Mouse (Mus musculus) heart, postnatal 0 days (tissue): ENCODE data around the gene Larp4b. TPM values are rescaled to one million over a fixed set of nuclear protein-coding genes. Genes with fewer than 3 reads are reported as not detected.

Experiments
- ATAC-seq: fragments of 200-750 bp; cut with Nextera tagmentation; 2 replicates; pipeline ENCODE4 v1.8.0; 2017; ENCODE audit warnings: low read depth, moderate number of reproducible peaks, moderate library complexity; ENCODE audit not compliant: insufficient read depth
- DNase-seq: peaks from one replicate; pipeline ENCODE4 v3.0.0-alpha.2; 2016; ENCODE audit warnings: low spot score
- H3K27ac ChIP-seq: fragments of 300-500 bp; sonication (generic); 2 replicates; pipeline ENCODE4 v1.5.1; 2014; ENCODE audit warnings: low read depth, mild to moderate bottlenecking
- H3K27me3 ChIP-seq: fragments of 300-500 bp; sonication (generic); 2 replicates; pipeline ENCODE4 v1.6.1; 2014; ENCODE audit warnings: low read length, mixed read lengths; ENCODE audit not compliant: control insufficient read depth, insufficient read depth
- H3K36me3 ChIP-seq: fragments of 300-500 bp; sonication (generic); replicated peaks from 2 replicates; pipeline ENCODE4 v1.6.1; 2014; ENCODE audit warnings: low read length, mixed read lengths; ENCODE audit not compliant: control insufficient read depth, insufficient read depth
- H3K4me1 ChIP-seq: fragments of 300-500 bp; sonication (generic); 2 replicates; pipeline ENCODE4 v1.6.1; 2014; ENCODE audit warnings: antibody characterized with exemption; ENCODE audit not compliant: control insufficient read depth, insufficient read depth
- H3K4me2 ChIP-seq: fragments of 300-500 bp; sonication (generic); 2 replicates; pipeline ENCODE4 v1.6.1; 2014; ENCODE audit warnings: low read depth, mild to moderate bottlenecking, low read length, moderate library complexity
- H3K4me3 ChIP-seq: fragments of 300-500 bp; sonication (generic); 2 replicates; pipeline ENCODE4 v1.5.1; 2014; ENCODE audit warnings: low read depth, low read length
- H3K9ac ChIP-seq: fragments of 300-500 bp; sonication (generic); replicated peaks from 2 replicates; pipeline ENCODE4 v1.6.1; 2014; ENCODE audit warnings: low read depth, low read length, mixed read lengths
- H3K9me3 ChIP-seq: fragments of 300-500 bp; sonication (generic); replicated peaks from 2 replicates; pipeline ENCODE4 v1.6.1; 2016; ENCODE audit warnings: low read length; ENCODE audit not compliant: control insufficient read depth
- CTCF ChIP-seq: IDR thresholded peaks from 2 replicates; pipeline ENCODE4 v1.5.1; 2016; ENCODE audit warnings: antibody characterized with exemption, control low read depth, low read depth
- EP300 ChIP-seq: IDR thresholded peaks from 2 replicates; pipeline ENCODE4 v1.6.1; 2016; ENCODE audit warnings: antibody characterized with exemption, low read depth
- WGBS: fragments of 180-500 bp; shearing (Covaris S2); extraction: QIAGEN DNeasy Blood & Tissue Kit; methylation state at CpG from one replicate; pipeline ENCODE4 v1.1.7; 2014; 5-methylcytosine and 5-hydroxymethylcytosine counted together
- polyA plus RNA-seq: library from polyadenylated mRNA; unstranded; fragments of >200 nt; fragmentation: Nextera tagmentation; extraction: Ambion mirVana; gene quantifications from 2 replicates; pipeline ENCODE4 v1.2.1, GENCODE M21; 2015
- total RNA-seq: library from RNA; depleted of rRNA; stranded (reverse); fragments of >200 nt; gene quantifications from 2 replicates; pipeline ENCODE4 v1.2.3, GENCODE M21; 2014; ENCODE audit warnings: low replicate concordance

Larp4b gene
- total and polyA plus RNA-seq, 2 experiments from 2014 or later, result 19.1 to 95.2 TPM

GRCm38 (mm10) chr13:9151100-9151499, 57.4 kb downstream of the Larp4b start:
- Histone ChIP-seq H3K27me3 (no peaks in the 10 kb centered on the region), H3K4me2 (no peak overlapping the region), H3K27ac (no peak overlapping the region), H3K9me3 (no peaks in the 10 kb centered on the region), H3K9ac (no peak overlapping the region), H3K36me3 (peaks cover 78% of the 10 kb centered on the region), H3K4me1 (no peaks in the 10 kb centered on the region), H3K4me3 (no peak overlapping the region)
- 91% methylated on average over 6 of the region's 6 CpGs for WGBS
- DNase-seq, result no peak
- ATAC-seq, result no peak
- no peak for TF ChIP-seq CTCF
- TF ChIP-seq EP300, result no peak

GRCm38 (mm10) chr13:9151619-9152018, 57.9 kb downstream of the Larp4b start:
- no peak for ATAC-seq
- WGBS, result 90% methylated on average over 4 of the region's 4 CpGs
- Histone ChIP-seq H3K9ac (no peak overlapping the region), H3K4me3 (no peak overlapping the region), H3K9me3 (no peaks in the 10 kb centered on the region), H3K27me3 (no peaks in the 10 kb centered on the region), H3K4me1 (no peaks in the 10 kb centered on the region), H3K36me3 (peaks cover 78% of the 10 kb centered on the region), H3K4me2 (no peak overlapping the region), H3K27ac (no peak overlapping the region)
- DNase-seq, result no peak
- no peak for TF ChIP-seq CTCF
- no peak for TF ChIP-seq EP300

- no peak overlapping the region for H3K4me3 ChIP-seq
- 63% methylated on average over 2 of the region's 2 CpGs for WGBS
- no peak overlapping the region for H3K27ac ChIP-seq
- DNase-seq (no peak), ATAC-seq (no peak)
- TF ChIP-seq EP300 (no peak), CTCF (no peak)
- H3K9ac ChIP-seq, result no peak overlapping the region
- H3K27me3 ChIP-seq, result no peaks in the 10 kb centered on the region
- no peak overlapping the region for H3K4me2 ChIP-seq
- no peaks in the 10 kb centered on the region for H3K9me3 ChIP-seq
- no peaks in the 10 kb centered on the region for H3K4me1 ChIP-seq
- H3K36me3 ChIP-seq, result peaks cover 79% of the 10 kb centered on the region
Observed at GRCm38 (mm10) chr13:9152267-9152666, 58.6 kb downstream of the Larp4b start.

GRCm38 (mm10) chr13:9153803-9154202, 60.1 kb downstream of the Larp4b start:
- 86% methylated on average over 9 of the region's 9 CpGs for WGBS
- no peaks in the 10 kb centered on the region for H3K27me3 ChIP-seq
- no peak overlapping the region for H3K27ac ChIP-seq
- no peak overlapping the region for H3K4me2 ChIP-seq
- TF ChIP-seq EP300 (no peak), CTCF (no peak)
- ATAC-seq, result no peak
- no peak for DNase-seq
- no peak overlapping the region for H3K9ac ChIP-seq
- no peak overlapping the region for H3K4me3 ChIP-seq
- no peaks in the 10 kb centered on the region for H3K4me1 ChIP-seq
- H3K9me3 ChIP-seq, result no peaks in the 10 kb centered on the region
- H3K36me3 ChIP-seq, result peaks cover 87% of the 10 kb centered on the region

GRCm38 (mm10) chr13:9159282-9159681, 65.6 kb downstream of the Larp4b start:
- H3K36me3 ChIP-seq, result peaks cover 87% of the 10 kb centered on the region
- DNase-seq, result no peak
- no peaks in the 10 kb centered on the region for H3K4me1 ChIP-seq
- H3K27me3 ChIP-seq, result no peaks in the 10 kb centered on the region
- no peak overlapping the region for H3K27ac ChIP-seq
- H3K9me3 ChIP-seq, result no peaks in the 10 kb centered on the region
- no peak overlapping the region for H3K9ac ChIP-seq
- no peak for ATAC-seq
- H3K4me2 ChIP-seq, result no peak overlapping the region
- WGBS, result 73% methylated on average over 10 of the region's 10 CpGs
- H3K4me3 ChIP-seq, result no peak overlapping the region
- TF ChIP-seq EP300, result no peak
- no peak for TF ChIP-seq CTCF

GRCm38 (mm10) chr13:9162888-9163287, 69.2 kb downstream of the Larp4b start:
- no peak for TF ChIP-seq CTCF
- no peak for TF ChIP-seq EP300
- no peak for ATAC-seq
- H3K9me3 ChIP-seq, result no peaks in the 10 kb centered on the region
- H3K27ac ChIP-seq, result no peak overlapping the region
- H3K4me3 ChIP-seq, result no peak overlapping the region
- WGBS, result 88% methylated on average over 4 of the region's 4 CpGs
- DNase-seq, result no peak
- H3K9ac ChIP-seq, result no peak overlapping the region
- no peaks in the 10 kb centered on the region for H3K4me1 ChIP-seq
- H3K27me3 ChIP-seq, result no peaks in the 10 kb centered on the region
- H3K36me3 ChIP-seq, result peaks cover 90% of the 10 kb centered on the region
- H3K4me2 ChIP-seq, result no peak overlapping the region
